In the genomic region with DNA sequence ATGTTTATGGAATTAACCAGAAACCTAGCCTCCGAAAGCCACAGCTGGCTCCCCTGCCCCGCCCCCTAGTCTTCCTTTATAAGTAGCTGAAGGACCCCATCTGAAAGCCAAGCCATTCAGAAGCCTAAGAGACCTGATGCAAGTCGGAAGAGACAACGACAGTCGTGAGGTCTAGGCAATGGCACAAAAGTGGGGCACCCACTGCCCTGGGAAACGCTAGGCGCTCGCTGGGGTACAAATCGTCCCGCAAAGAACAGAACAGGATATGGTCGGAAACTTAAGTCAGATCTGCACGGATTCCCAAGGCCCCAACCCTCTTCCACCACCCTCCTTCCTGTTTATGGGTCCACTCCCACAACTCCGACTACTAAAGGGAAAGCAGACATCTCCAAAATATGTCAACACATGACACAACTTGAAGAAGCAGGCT, we compare ENCODE assay signal across 8 mouse cellular contexts. TPM values are rescaled to one million over a fixed set of nuclear protein-coding genes. Genes with fewer than 3 reads are reported as not detected.
DNase-seq lines count a peak whose midpoint lies in the region; ATAC-seq and TF ChIP-seq lines count a peak whose summit lies in the region.

No protein-coding gene starts in this region.

- intact Hi-C loops in left cerebral cortex, postnatal 14 days (cut with DNase I), result loop anchor here (5.0 kb wide), 2 partner anchors 34 to 94 kb away; no protein-coding TSS in a partner anchor

- 3% methylated on average over 13 of the region's 13 CpGs for WGBS in heart, embryonic 13.5 days
- WGBS in forebrain, embryonic 10.5 days, result 7% methylated on average over 13 of the region's 13 CpGs

- ATAC-seq in heart, embryonic 13.5 days (ENCODE audit: extremely low read depth, insufficient number of reproducible peaks, low FRiP score, low TSS enrichment), result no peak
- ATAC-seq in monocyte, adult 5-6 weeks (replicated peaks; ENCODE audit: insufficient number of reproducible peaks, low FRiP score, low TSS enrichment, poor library complexity, severe bottlenecking), result peak; percentile 32

- in situ Hi-C loops in ES-E14 (cut with MboI; ENCODE audit: low sequenced_read_pairs in 2 of 2, unreplicated experiment in 2 of 2), result no loop called here

- no peaks in the 10 kb centered on the region for H3K27me3 ChIP-seq in heart, embryonic 13.5 days (replicated peaks)
- H3K27me3 ChIP-seq in forebrain, embryonic 10.5 days (ENCODE audit: poor library complexity, severe bottlenecking), result no peaks in the 10 kb centered on the region

- H3K9ac ChIP-seq in heart, embryonic 13.5 days, result peak overlapping the region; percentile 97
- H3K9ac ChIP-seq in ES-E14 (ENCODE audit: insufficient read depth, low read depth, low read length, poor library complexity, severe bottlenecking), result peak overlapping the region; percentile 86; the same call in 1 of the 2 replicates

- H3K4me2 ChIP-seq in heart, embryonic 13.5 days, result peak overlapping the region; percentile 79

- H3K4me3 ChIP-seq in heart, embryonic 13.5 days, result peak overlapping the region; percentile 73
- peak overlapping the region; percentile 91 to 92 for H3K4me3 ChIP-seq in ES-E14 (ENCODE audit: insufficient read depth in 1 of 2, low read depth in 1 of 2, low read length in 2 of 2, poor library complexity in 1 of 2, severe bottlenecking in 1 of 2)
- peak overlapping the region; percentile 83 for H3K4me3 ChIP-seq in forebrain, embryonic 10.5 days

- H3K9me3 ChIP-seq in heart, embryonic 13.5 days, result no peaks in the 10 kb centered on the region
- no peaks in the 10 kb centered on the region for H3K9me3 ChIP-seq in ES-E14 (ENCODE audit: control insufficient read depth, insufficient read depth, low read depth, low read length)
- H3K9me3 ChIP-seq in forebrain, embryonic 10.5 days, result no peaks in the 10 kb centered on the region

- peaks cover 3% of the 10 kb centered on the region; the same call in 1 of the 2 replicates for H3K36me3 ChIP-seq in heart, embryonic 13.5 days
- no peaks in the 10 kb centered on the region for H3K36me3 ChIP-seq in ES-E14 (ENCODE audit: control insufficient read depth, insufficient read depth, low read length, poor library complexity, severe bottlenecking)
- 0 out of 2 replicates have a peak, but pooled peaks cover 3% of the 10 kb centered on the region for H3K36me3 ChIP-seq in forebrain, embryonic 10.5 days (replicated peaks)

- H3K27ac ChIP-seq in heart, embryonic 13.5 days (replicated peaks), result peak overlapping the region; percentile 94
- H3K27ac ChIP-seq in ES-E14 (ENCODE audit: insufficient read depth, low read depth, low read length, poor library complexity, severe bottlenecking), result no peak overlapping the region
- peak overlapping the region; percentile 91; the same call in 1 of the 2 replicates for H3K27ac ChIP-seq in forebrain, embryonic 10.5 days

- DNase-seq in heart, adult 8-10 months (ENCODE audit: low spot score), result no peak
- no peak for DNase-seq in ES-E14 (ENCODE audit: low read depth, low spot score)
- peak; percentile 21 for DNase-seq in forebrain, embryonic 10.5 days (ENCODE audit: extremely low spot score, low spot score)
- peak; percentile 48 to 69 for DNase-seq in kidney, postnatal 4 days
- DNase-seq in urinary bladder, adult 2 months (ENCODE audit: low spot score), result no peak
- DNase-seq in left cerebral cortex, postnatal 14 days (ENCODE audit: low spot score in 2 of 2), result no peak

- H3K4me1 ChIP-seq in heart, embryonic 13.5 days, result peaks cover 57% of the 10 kb centered on the region
- peaks cover 0 to 2% of the 10 kb centered on the region in 2 experiments; a peak in 2 of 4 replicates for H3K4me1 ChIP-seq in ES-E14 (ENCODE audit: control insufficient read depth in 2 of 2, insufficient read depth in 2 of 2, low read length in 2 of 2, poor library complexity in 1 of 2)
- H3K4me1 ChIP-seq in forebrain, embryonic 10.5 days, result peaks cover 27% of the 10 kb centered on the region

TF ChIP-seq in ES-E14, 5 proteins besides CTCF, POLR2A, EP300 and RAD21:
- TF ChIP-seq MAFK (IDR thresholded peaks at IDR 0.05; ENCODE audit: insufficient read depth, low read depth, low read length) (no peak), CHD2 (IDR thresholded peaks at IDR 0.05; ENCODE audit: low read depth, low read length) (no peak), HCFC1 (IDR thresholded peaks at IDR 0.05; ENCODE audit: borderline replicate concordance, insufficient read depth, low read length) (no peak), ZNF384 (IDR thresholded peaks at IDR 0.05; ENCODE audit: low read depth, low read length) (no peak), ZC3H11A (IDR thresholded peaks at IDR 0.05; ENCODE audit: borderline replicate concordance, low read depth, low read length) (no peak)

RNA-seq across cellular contexts. Expression of a gene that starts 1.3 kb away (rescaled TPM):
- 9.1 and 10.4 TPM in 2 replicates for polyA plus RNA-seq in heart, embryonic 13.5 days (2015; fragmentation: Nextera tagmentation; extraction: Ambion mirVana)
- 10 to 100 TPM; 13.3 to 14.7 (median 14.6) TPM for total RNA-seq in heart, adult 8-10 months (2022)
- total RNA-seq in ES-E14 (2012; rRNA removed), result 3.3 and 7.9 TPM in 2 replicates
- polyA plus RNA-seq in forebrain, embryonic 10.5 days (2016; fragmentation: Nextera tagmentation; extraction: Ambion mirVana), result 6.4 and 6.5 TPM in 2 replicates
- 31.4 to 43.1 TPM (median 34.7 TPM) in 3 replicates for total RNA-seq in monocyte, adult 5-6 weeks (2017)
- polyA plus RNA-seq in urinary bladder, adult 2 months (2012; rRNA removed), result 23.0 and 27.0 TPM in 2 replicates
- 10 to 100 TPM; 20.7 to 25.4 TPM for total RNA-seq in left cerebral cortex, postnatal 14 days (2021)

Comparison
In these comparisons a context has a peak if more than half of its experiments do, and no peak if none do; other contexts are left out.
1. DNase-seq: peak in forebrain, embryonic 10.5 days (single experiment) and kidney, postnatal 4 days (2 of 2); none in heart, adult 8-10 months (single experiment), ES-E14 (single experiment), urinary bladder, adult 2 months (single experiment) and left cerebral cortex, postnatal 14 days (0 of 2).
2. Peak in every context shown above with its lines, with median percentiles within 50 percentile points of each other: H3K4me3 ChIP-seq.